ENCODE assay signal across 8 mouse cellular contexts in the genomic region with DNA sequence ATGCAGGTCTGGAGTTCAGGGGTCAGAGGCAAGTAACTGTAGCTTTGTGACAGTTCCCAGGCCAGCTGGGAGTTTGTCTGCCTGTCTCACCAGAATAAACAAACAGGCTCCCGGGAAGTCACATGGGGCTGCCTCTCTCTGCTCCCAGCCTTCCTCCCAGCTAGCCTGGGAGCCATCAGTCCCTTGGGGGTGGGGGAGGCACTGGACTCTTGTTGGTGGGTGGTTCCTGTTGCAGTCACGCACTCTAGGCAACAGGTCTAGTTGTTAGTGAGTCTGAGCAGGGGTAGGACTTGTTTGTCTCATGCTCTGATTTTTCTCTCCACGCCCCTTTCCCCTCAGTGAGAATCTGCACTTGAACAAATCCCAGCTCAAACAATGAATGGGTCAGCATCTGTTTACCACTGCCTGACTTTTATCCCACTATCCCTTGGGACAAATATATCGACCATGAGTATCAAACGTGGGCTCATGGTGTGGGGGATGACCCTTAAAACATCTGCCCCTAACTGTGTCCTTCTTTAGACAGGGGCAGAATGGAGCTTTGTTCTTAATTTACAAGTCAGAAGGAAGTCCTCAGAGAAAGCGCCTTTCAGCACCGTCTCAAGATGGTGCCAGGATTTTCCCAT. TPM values are rescaled to one million over a fixed set of nuclear protein-coding genes. Genes with fewer than 3 reads are reported as not detected.
DNase-seq lines count a peak whose midpoint lies in the region; ATAC-seq lines count a peak whose summit lies in the region.
"Had no signal": no experiment of that assay in that cellular context is flagged by ENCODE, and none has a peak within 500 bp of the region (broad histone marks: within the 10 kb centered on the region; RNA-seq: fewer than 3 reads in every experiment).

No protein-coding gene starts in this region.

- H3K9me3 ChIP-seq in kidney, embryonic 16.5 days (ENCODE audit: low read length), result no peaks in the 10 kb centered on the region

- no peak for DNase-seq in kidney, adult 8-10 months
- peak; percentile 68 for DNase-seq in embryo, embryonic 10.5 days (ENCODE audit: low spot score)
- peak; percentile 41 for DNase-seq in liver
- DNase-seq in skeletal muscle tissue, adult 2 months (ENCODE audit: low read depth, low spot score), result peak; percentile 40
- DNase-seq in cerebellum, postnatal 14 days, result no peak
- DNase-seq: thymus, postnatal 36 days had no signal

- H3K9ac ChIP-seq in kidney, embryonic 16.5 days (replicated peaks; ENCODE audit: low read length), result no peak overlapping the region

- ATAC-seq in kidney, embryonic 16.5 days (ENCODE audit: low FRiP score, low TSS enrichment), result peak; percentile 68
- ATAC-seq in megakaryocyte progenitor cell, adult 5-6 weeks (replicated peaks; ENCODE audit: poor library complexity), result no peak

- H3K4me2 ChIP-seq in kidney, embryonic 16.5 days (replicated peaks; ENCODE audit: low read depth, low read length), result no peak overlapping the region

- H3K36me3 ChIP-seq in kidney, embryonic 16.5 days (ENCODE audit: insufficient read depth, low read length), result no peaks in the 10 kb centered on the region

- H3K27me3 ChIP-seq in kidney, embryonic 16.5 days (ENCODE audit: insufficient read depth, low read length), result no peaks in the 10 kb centered on the region

- peaks cover 30% of the 10 kb centered on the region for H3K4me1 ChIP-seq in kidney, embryonic 16.5 days (ENCODE audit: insufficient read depth, low read length)

- WGBS in kidney, embryonic 16.5 days, result 22% methylated on average over 7 of the region's 7 CpGs

- peak overlapping the region; percentile 54 for H3K27ac ChIP-seq in kidney, embryonic 16.5 days (ENCODE audit: low read length)

- no peak overlapping the region for H3K4me3 ChIP-seq in kidney, embryonic 16.5 days (ENCODE audit: low read length)

RNA-seq across cellular contexts. Expression of a gene that starts 24.7 kb away (rescaled TPM):
- 13.9 and 14.2 TPM in 2 replicates for polyA plus RNA-seq in kidney, embryonic 16.5 days (2015; fragmentation: Nextera tagmentation; extraction: Ambion mirVana)
- total RNA-seq in megakaryocyte progenitor cell, adult 5-6 weeks (2015), result 4.9 and 8.6 TPM in 2 replicates
- 3.8 and 6.2 TPM in 2 replicates for total RNA-seq in megakaryocyte progenitor cell, adult 5-6 weeks (2017)

Comparison
In these comparisons a context has a peak if more than half of its experiments do, and no peak if none do; other contexts are left out.
1. DNase-seq: peak in embryo, embryonic 10.5 days (single experiment), liver (single experiment) and skeletal muscle tissue, adult 2 months (single experiment); none in kidney, adult 8-10 months (0 of 2) and cerebellum, postnatal 14 days (0 of 2).